In the genomic region with DNA sequence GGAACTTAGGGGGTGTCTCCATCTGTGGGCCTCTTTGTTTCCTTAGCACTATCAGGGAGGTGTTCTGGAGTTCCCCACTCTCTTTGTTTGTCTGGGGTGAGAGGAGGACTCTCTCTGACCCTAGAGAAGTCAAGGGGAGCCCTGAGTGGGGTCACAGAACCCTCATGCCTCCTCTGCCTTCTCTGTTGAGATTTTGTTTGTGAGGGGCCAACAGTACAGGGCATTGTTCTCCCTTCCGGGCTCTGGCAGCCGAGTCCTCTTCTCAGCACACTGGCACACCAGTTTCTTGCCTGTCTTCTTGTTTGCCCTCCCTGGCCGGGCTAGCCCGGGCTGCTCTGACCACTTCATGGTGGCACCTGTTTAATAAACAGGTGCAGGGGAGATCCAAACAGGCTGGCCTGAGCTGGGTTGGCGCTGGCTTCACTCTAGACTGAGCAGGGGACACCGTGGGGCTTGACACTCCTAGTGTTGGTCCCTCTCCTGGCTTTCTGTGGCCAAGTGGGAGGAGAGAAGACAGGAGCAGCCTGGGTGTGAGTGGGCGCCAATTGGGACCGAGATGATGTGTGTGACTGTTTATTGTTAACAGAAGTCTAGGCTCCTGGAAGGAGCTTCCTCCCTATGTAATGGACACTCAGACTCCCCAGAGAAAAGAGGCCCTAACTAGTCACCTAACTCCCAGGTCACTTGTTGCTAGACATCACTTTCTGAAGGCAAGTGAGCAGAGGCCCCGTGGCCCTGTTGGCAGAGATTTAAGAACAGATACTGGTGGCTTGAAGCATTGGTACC, we compare ENCODE assay signal across 8 mouse cellular contexts. TPM values are rescaled to one million over a fixed set of nuclear protein-coding genes. Genes with fewer than 3 reads are reported as not detected.
DNase-seq lines count a peak whose midpoint lies in the region; ATAC-seq lines count a peak whose summit lies in the region.

No protein-coding gene starts in this region.

- ATAC-seq in forebrain, embryonic 11.5 days (replicated peaks; ENCODE audit: low FRiP score) = no peak
- ATAC-seq in lung, embryonic 16.5 days (ENCODE audit: low read depth) = peak; percentile 61
- ATAC-seq in hindbrain, embryonic 11.5 days (ENCODE audit: low FRiP score) = no peak
- ATAC-seq in neural tube, embryonic 12.5 days (ENCODE audit: low FRiP score, low read depth) = no peak

- H3K36me3 ChIP-seq in forebrain, embryonic 10.5 days (replicated peaks) = 0 out of 2 replicates have a peak, but pooled peaks cover 3% of the 10 kb centered on the region
- H3K36me3 ChIP-seq in forebrain, embryonic 11.5 days (ENCODE audit: control insufficient read depth, insufficient read depth, low read length) = no peaks in the 10 kb centered on the region
- H3K36me3 ChIP-seq in lung, embryonic 16.5 days (ENCODE audit: control insufficient read depth, insufficient read depth, low read length) = no peaks in the 10 kb centered on the region
- no peaks in the 10 kb centered on the region for H3K36me3 ChIP-seq in hindbrain, embryonic 11.5 days (ENCODE audit: control insufficient read depth, insufficient read depth, low read length)
- peaks cover 5% of the 10 kb centered on the region; the same call in 1 of the 2 replicates for H3K36me3 ChIP-seq in neural tube, embryonic 12.5 days

- no peaks in the 10 kb centered on the region for H3K9me3 ChIP-seq in forebrain, embryonic 10.5 days
- H3K9me3 ChIP-seq in forebrain, embryonic 11.5 days (ENCODE audit: control insufficient read depth, low read length) = no peaks in the 10 kb centered on the region
- H3K9me3 ChIP-seq in lung, embryonic 16.5 days (ENCODE audit: control insufficient read depth, low read length) = no peaks in the 10 kb centered on the region
- H3K9me3 ChIP-seq in hindbrain, embryonic 11.5 days (ENCODE audit: control insufficient read depth, low read length) = no peaks in the 10 kb centered on the region
- no peaks in the 10 kb centered on the region for H3K9me3 ChIP-seq in neural tube, embryonic 12.5 days

- H3K9ac ChIP-seq in forebrain, embryonic 11.5 days (ENCODE audit: low read length) = no peak overlapping the region
- H3K9ac ChIP-seq in lung, embryonic 16.5 days (ENCODE audit: low read length) = 0 out of 2 replicates have a peak overlapping the region, but pooled peaks have one; percentile 23
- H3K9ac ChIP-seq in hindbrain, embryonic 11.5 days (ENCODE audit: low read depth, low read length) = no peak overlapping the region
- H3K9ac ChIP-seq in neural tube, embryonic 12.5 days = 0 out of 2 replicates have a peak overlapping the region, but pooled peaks have one; percentile 14

- no peak overlapping the region; the same call in 1 of the 2 replicates for H3K4me3 ChIP-seq in forebrain, embryonic 10.5 days
- H3K4me3 ChIP-seq in forebrain, embryonic 11.5 days (ENCODE audit: low read depth, low read length) = no peak overlapping the region
- no peak overlapping the region for H3K4me3 ChIP-seq in lung, embryonic 16.5 days (ENCODE audit: low read length)
- H3K4me3 ChIP-seq in hindbrain, embryonic 11.5 days (ENCODE audit: low read depth, low read length) = no peak overlapping the region
- H3K4me3 ChIP-seq in neural tube, embryonic 12.5 days = no peak overlapping the region

- H3K4me2 ChIP-seq in forebrain, embryonic 11.5 days (ENCODE audit: low read depth, low read length, severe bottlenecking) = no peak overlapping the region
- H3K4me2 ChIP-seq in lung, embryonic 16.5 days (ENCODE audit: low read depth, low read length) = no peak overlapping the region
- H3K4me2 ChIP-seq in hindbrain, embryonic 11.5 days (replicated peaks; ENCODE audit: low read depth, low read length) = no peak overlapping the region
- no peak overlapping the region; the same call in 1 of the 2 replicates for H3K4me2 ChIP-seq in neural tube, embryonic 12.5 days (replicated peaks)

- H3K27ac ChIP-seq in forebrain, embryonic 10.5 days = peak overlapping the region; percentile 79
- no peak overlapping the region for H3K27ac ChIP-seq in forebrain, embryonic 11.5 days (ENCODE audit: low read depth, low read length)
- H3K27ac ChIP-seq in lung, embryonic 16.5 days (ENCODE audit: low read length) = peak overlapping the region; percentile 89
- H3K27ac ChIP-seq in hindbrain, embryonic 11.5 days (ENCODE audit: low read depth, low read length) = 0 out of 2 replicates have a peak overlapping the region, but pooled peaks have one; percentile 5
- H3K27ac ChIP-seq in neural tube, embryonic 12.5 days = no peak overlapping the region

- WGBS in forebrain, embryonic 10.5 days = 66% methylated on average over 9 of the region's 9 CpGs
- WGBS in forebrain, embryonic 11.5 days = 72% methylated on average over 9 of the region's 9 CpGs
- 38% methylated on average over 9 of the region's 9 CpGs for WGBS in lung, embryonic 16.5 days
- 64% methylated on average over 9 of the region's 9 CpGs for WGBS in hindbrain, embryonic 11.5 days
- 70% methylated on average over 9 of the region's 9 CpGs for WGBS in neural tube, embryonic 12.5 days

- no peak for DNase-seq in forebrain, embryonic 10.5 days (ENCODE audit: extremely low spot score, low spot score)
- DNase-seq in forebrain, embryonic 11.5 days (ENCODE audit: low spot score) = no peak
- no peak for DNase-seq in lung, postnatal 36 days
- DNase-seq in hindbrain, embryonic 11.5 days (ENCODE audit: low spot score) = no peak
- DNase-seq in layer of hippocampus, postnatal 25 days (ENCODE audit: extremely low spot score in 1 of 2, low spot score in 1 of 2) = no peak
- no peak for DNase-seq in ovary, postnatal 36 days (ENCODE audit: low spot score)

- H3K4me1 ChIP-seq in forebrain, embryonic 10.5 days = peaks cover 52% of the 10 kb centered on the region
- H3K4me1 ChIP-seq in forebrain, embryonic 11.5 days (replicated peaks; ENCODE audit: control insufficient read depth, insufficient read depth, low read length) = no peaks in the 10 kb centered on the region; the same call in 1 of the 2 replicates
- peaks cover 27% of the 10 kb centered on the region for H3K4me1 ChIP-seq in lung, embryonic 16.5 days (replicated peaks; ENCODE audit: control insufficient read depth, insufficient read depth, low read length)
- H3K4me1 ChIP-seq in hindbrain, embryonic 11.5 days (replicated peaks; ENCODE audit: control insufficient read depth, insufficient read depth, low read length) = peaks cover 3% of the 10 kb centered on the region
- H3K4me1 ChIP-seq in neural tube, embryonic 12.5 days = peaks cover 33% of the 10 kb centered on the region

- peaks cover under 1% of the 10 kb centered on the region; the same call in 1 of the 2 replicates for H3K27me3 ChIP-seq in forebrain, embryonic 10.5 days (ENCODE audit: poor library complexity, severe bottlenecking)
- H3K27me3 ChIP-seq in forebrain, embryonic 11.5 days (ENCODE audit: control insufficient read depth, insufficient read depth, low read length) = no peaks in the 10 kb centered on the region
- no peaks in the 10 kb centered on the region for H3K27me3 ChIP-seq in lung, embryonic 16.5 days (ENCODE audit: control insufficient read depth, insufficient read depth, low read depth, low read length)
- no peaks in the 10 kb centered on the region for H3K27me3 ChIP-seq in hindbrain, embryonic 11.5 days (ENCODE audit: control insufficient read depth, insufficient read depth, low read length)
- H3K27me3 ChIP-seq in neural tube, embryonic 12.5 days (replicated peaks) = no peaks in the 10 kb centered on the region

RNA-seq across cellular contexts. Expression of a gene that starts 6.9 kb away (rescaled TPM):
- polyA plus RNA-seq in forebrain, embryonic 10.5 days (2016; fragmentation: Nextera tagmentation; extraction: Ambion mirVana) = 5.5 and 6.1 TPM in 2 replicates
- polyA plus RNA-seq in forebrain, embryonic 11.5 days (2014; fragmentation: Nextera tagmentation; extraction: Ambion mirVana) = 5.5 and 7.5 TPM in 2 replicates
- 7.2 and 7.4 TPM in 2 replicates for polyA plus RNA-seq in lung, embryonic 16.5 days (2015; fragmentation: Nextera tagmentation; extraction: Ambion mirVana)
- polyA plus RNA-seq in hindbrain, embryonic 11.5 days (2014; fragmentation: Nextera tagmentation; extraction: Ambion mirVana) = 5.5 and 5.9 TPM in 2 replicates
- 14.2 and 17.1 TPM in 2 replicates for polyA plus RNA-seq in neural tube, embryonic 12.5 days (2016; fragmentation: Nextera tagmentation; extraction: Ambion mirVana)
- total RNA-seq in layer of hippocampus, postnatal 25 days (2021) = 10 to 100 TPM; 49.8 to 54.2 TPM

RNA-seq across cellular contexts. Expression of a gene that starts 25.0 kb away (rescaled TPM):
- polyA plus RNA-seq in forebrain, embryonic 10.5 days (2016; fragmentation: Nextera tagmentation; extraction: Ambion mirVana) = 5.1 and 5.4 TPM in 2 replicates
- 4.2 TPM in 2 replicates for polyA plus RNA-seq in forebrain, embryonic 11.5 days (2014; fragmentation: Nextera tagmentation; extraction: Ambion mirVana)
- polyA plus RNA-seq in lung, embryonic 16.5 days (2015; fragmentation: Nextera tagmentation; extraction: Ambion mirVana) = 16.4 and 17.7 TPM in 2 replicates
- 3.4 and 4.0 TPM in 2 replicates for polyA plus RNA-seq in hindbrain, embryonic 11.5 days (2014; fragmentation: Nextera tagmentation; extraction: Ambion mirVana)
- 4.9 and 5.8 TPM in 2 replicates for polyA plus RNA-seq in neural tube, embryonic 12.5 days (2016; fragmentation: Nextera tagmentation; extraction: Ambion mirVana)
- total RNA-seq in layer of hippocampus, postnatal 25 days (2021) = 1 to 10 TPM; 1.4 to 1.6 TPM

RNA-seq across cellular contexts. Expression of a gene that starts 28.5 kb away (rescaled TPM):
- 0.15 and 0.26 TPM in 2 replicates for polyA plus RNA-seq in forebrain, embryonic 10.5 days (2016; fragmentation: Nextera tagmentation; extraction: Ambion mirVana)
- 0.28 and 0.69 TPM in 2 replicates for polyA plus RNA-seq in forebrain, embryonic 11.5 days (2014; fragmentation: Nextera tagmentation; extraction: Ambion mirVana)
- 0.83 and 0.89 TPM in 2 replicates for polyA plus RNA-seq in lung, embryonic 16.5 days (2015; fragmentation: Nextera tagmentation; extraction: Ambion mirVana)
- polyA plus RNA-seq in hindbrain, embryonic 11.5 days (2014; fragmentation: Nextera tagmentation; extraction: Ambion mirVana) = 0.63 and 0.66 TPM in 2 replicates
- polyA plus RNA-seq in neural tube, embryonic 12.5 days (2016; fragmentation: Nextera tagmentation; extraction: Ambion mirVana) = 0.52 and 0.76 TPM in 2 replicates
- 1 to 10 TPM; 1.7 to 3.1 TPM for total RNA-seq in layer of hippocampus, postnatal 25 days (2021)

RNA-seq across cellular contexts. Expression of a gene that starts 49.5 kb away (rescaled TPM):
- polyA plus RNA-seq in forebrain, embryonic 10.5 days (2016; fragmentation: Nextera tagmentation; extraction: Ambion mirVana) = 59.2 and 61.9 TPM in 2 replicates
- polyA plus RNA-seq in forebrain, embryonic 11.5 days (2014; fragmentation: Nextera tagmentation; extraction: Ambion mirVana) = 79.5 and 88.5 TPM in 2 replicates
- 63.7 and 63.8 TPM in 2 replicates for polyA plus RNA-seq in lung, embryonic 16.5 days (2015; fragmentation: Nextera tagmentation; extraction: Ambion mirVana)
- 96.2 and 99.5 TPM in 2 replicates for polyA plus RNA-seq in hindbrain, embryonic 11.5 days (2014; fragmentation: Nextera tagmentation; extraction: Ambion mirVana)
- polyA plus RNA-seq in neural tube, embryonic 12.5 days (2016; fragmentation: Nextera tagmentation; extraction: Ambion mirVana) = 134 and 140 TPM in 2 replicates
- 100 to 1,000 TPM; 281 to 305 TPM for total RNA-seq in layer of hippocampus, postnatal 25 days (2021)

RNA-seq across cellular contexts. Expression of a gene that starts 51.8 kb away (rescaled TPM):
- 77.5 and 78.7 TPM in 2 replicates for polyA plus RNA-seq in forebrain, embryonic 10.5 days (2016; fragmentation: Nextera tagmentation; extraction: Ambion mirVana)
- polyA plus RNA-seq in forebrain, embryonic 11.5 days (2014; fragmentation: Nextera tagmentation; extraction: Ambion mirVana) = 133 TPM in 2 replicates
- 46.0 and 47.6 TPM in 2 replicates for polyA plus RNA-seq in lung, embryonic 16.5 days (2015; fragmentation: Nextera tagmentation; extraction: Ambion mirVana)
- polyA plus RNA-seq in hindbrain, embryonic 11.5 days (2014; fragmentation: Nextera tagmentation; extraction: Ambion mirVana) = 86.6 and 89.6 TPM in 2 replicates
- polyA plus RNA-seq in neural tube, embryonic 12.5 days (2016; fragmentation: Nextera tagmentation; extraction: Ambion mirVana) = 68.3 and 69.2 TPM in 2 replicates
- total RNA-seq in layer of hippocampus, postnatal 25 days (2021) = 100 to 1,000 TPM; 125 to 129 TPM

Comparison
In these comparisons a context has a peak if more than half of its experiments do, and no peak if none do; other contexts are left out.
1. H3K27ac ChIP-seq: peak in forebrain, embryonic 10.5 days (single experiment), lung, embryonic 16.5 days (single experiment) and hindbrain, embryonic 11.5 days (single experiment); none in forebrain, embryonic 11.5 days (single experiment) and neural tube, embryonic 12.5 days (single experiment).
2. H3K9ac ChIP-seq: peak in lung, embryonic 16.5 days (single experiment) and neural tube, embryonic 12.5 days (single experiment); none in forebrain, embryonic 11.5 days (single experiment) and hindbrain, embryonic 11.5 days (single experiment).